Mouse (Mus musculus) R1 (cell line): ENCODE measurements at regions not wholly inside any gene's neighbourhood (a gene's known extent, or its start where the extent isn't known, plus 50 kb on each side); places are given as distances from the start of the nearest gene placed in this dataset.
A peak's percentile ranks its signal among the peaks of the same experiment; 100 is the strongest.

Source experiments
- DNase-seq: peaks from one replicate; pipeline ENCODE4 v3.0.0-alpha.2; 2018; ENCODE audit warnings: low read depth, low spot score

DNA sequence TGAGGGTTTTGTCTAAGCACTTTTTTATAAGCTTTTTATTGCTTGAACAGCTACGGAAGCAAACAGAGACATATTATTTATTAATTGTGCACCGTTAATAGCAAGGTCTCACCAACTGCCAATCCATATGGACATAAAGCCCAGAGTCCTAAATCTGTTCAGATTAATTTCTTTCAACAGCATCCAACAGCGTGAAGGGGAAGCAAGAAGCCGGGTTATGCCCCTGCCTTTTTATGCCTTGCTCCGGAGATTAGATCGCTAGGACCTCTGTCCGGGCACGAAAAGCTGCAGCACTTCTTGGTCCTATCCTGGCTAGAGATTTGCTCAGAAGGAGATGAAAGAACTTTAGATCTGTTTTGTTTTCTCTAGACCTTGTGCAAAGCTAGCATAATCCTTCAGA, 289.6 kb upstream of the Epha7 start:
- DNase-seq: no peak

DNA sequence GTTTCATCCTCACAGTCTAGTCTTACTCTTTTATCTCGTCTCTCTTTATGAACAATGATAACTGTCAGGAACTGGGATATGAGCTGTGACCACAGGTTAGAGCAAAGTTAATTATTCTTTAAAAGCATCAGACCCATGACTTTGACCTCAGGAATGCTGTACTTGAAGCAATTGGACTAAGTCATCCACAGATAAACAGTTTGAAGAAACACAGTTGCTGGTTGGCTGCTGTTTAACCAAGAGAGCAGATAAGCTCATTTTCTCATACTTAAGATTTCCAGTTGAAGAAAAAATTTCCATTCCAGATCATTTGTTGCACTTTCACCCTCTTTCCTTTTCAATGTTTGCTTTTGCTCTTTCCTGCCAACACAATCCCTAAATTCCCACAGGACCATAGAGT, 270.7 kb upstream of the Epha7 start:
- DNase-seq: no peak

DNA sequence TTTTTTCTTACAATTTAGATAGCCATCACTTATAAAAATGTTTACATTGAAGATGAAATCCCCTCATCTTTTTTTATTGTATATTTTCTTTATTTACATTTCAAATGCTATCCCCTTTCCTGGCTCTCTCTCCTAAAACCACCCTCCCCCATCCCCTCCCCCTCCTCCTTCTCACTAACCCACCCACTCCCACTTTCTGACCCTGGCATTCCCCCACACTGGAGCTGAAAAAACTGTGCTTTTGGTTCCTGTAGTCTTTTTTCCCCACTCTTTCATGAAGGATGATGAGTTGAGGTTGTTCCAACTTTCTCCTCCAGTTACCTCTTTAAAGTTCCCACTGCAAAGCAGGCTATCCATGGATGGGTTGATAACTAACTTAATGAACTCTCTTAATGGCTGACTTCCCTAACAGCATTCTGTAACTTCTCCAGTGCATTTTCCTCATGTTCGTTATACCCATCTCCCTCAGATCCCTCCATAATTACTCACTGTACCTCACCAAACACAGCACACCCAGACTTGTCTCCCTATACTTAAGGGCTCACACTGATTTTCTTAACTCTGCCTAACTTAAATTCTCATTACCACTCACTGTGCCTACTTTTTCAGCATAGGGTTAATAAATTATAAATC, 270.1 kb upstream of the Epha7 start:
- no peak for DNase-seq

DNA sequence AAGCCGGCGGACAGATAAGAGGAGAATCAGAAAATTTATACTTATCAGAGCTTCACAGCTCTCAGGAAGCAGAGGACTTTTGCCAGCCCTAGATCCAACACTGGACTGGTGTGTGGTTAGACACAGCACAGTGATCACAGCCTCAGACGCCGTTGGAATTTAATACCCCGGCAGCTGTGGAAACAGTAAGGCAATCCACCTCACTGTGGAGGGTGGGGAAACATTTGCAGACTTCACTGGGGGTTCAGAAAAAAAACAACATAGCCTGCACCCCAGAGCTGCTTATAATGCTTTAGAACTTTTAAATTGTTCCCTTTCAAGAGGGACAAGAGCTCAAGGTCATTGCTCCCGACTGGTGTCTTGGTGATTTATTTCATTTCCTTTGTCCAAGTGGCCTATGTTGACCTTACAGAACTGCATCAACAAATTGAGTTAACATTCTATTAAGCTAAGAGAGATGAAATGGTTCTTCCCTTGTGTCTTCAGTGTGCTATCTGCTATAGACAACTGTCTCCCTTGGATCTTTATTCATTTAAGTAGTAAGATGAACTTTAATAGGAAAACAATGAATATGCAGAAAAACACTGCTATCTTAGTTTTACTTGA, 264.6 kb upstream of the Epha7 start:
- DNase-seq: peak; percentile 20

DNA sequence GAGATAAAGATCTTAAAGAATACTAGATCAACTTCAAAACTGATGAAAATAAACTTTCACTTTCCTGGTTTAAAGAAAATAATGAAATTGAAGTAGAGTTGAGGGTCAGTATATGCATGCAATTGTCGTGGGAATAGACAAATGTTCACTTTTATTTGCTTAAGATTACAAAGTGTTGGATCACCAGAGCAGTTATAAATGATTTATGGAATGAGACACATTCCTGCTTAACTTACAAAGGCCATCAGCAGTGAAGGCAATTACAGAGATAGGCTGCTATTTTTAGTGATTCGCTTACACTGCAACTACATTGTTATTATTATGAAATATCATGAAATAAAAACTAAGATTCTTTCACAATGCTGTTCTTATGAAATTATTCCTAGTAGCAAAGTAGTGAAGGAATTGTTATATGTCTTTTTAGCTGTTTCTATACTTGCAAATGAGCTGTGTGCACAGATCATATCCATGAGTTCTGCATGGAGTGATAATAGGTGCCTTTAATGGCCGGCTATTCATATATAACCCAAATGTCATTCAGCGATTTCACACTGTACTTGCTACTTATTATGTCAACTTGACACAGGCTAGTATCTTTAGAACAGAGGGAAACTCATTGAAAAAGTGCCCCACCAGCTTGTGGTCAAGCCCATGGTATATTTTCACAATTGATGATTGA, 241.7 kb upstream of the Epha7 start:
- DNase-seq: no peak

DNA sequence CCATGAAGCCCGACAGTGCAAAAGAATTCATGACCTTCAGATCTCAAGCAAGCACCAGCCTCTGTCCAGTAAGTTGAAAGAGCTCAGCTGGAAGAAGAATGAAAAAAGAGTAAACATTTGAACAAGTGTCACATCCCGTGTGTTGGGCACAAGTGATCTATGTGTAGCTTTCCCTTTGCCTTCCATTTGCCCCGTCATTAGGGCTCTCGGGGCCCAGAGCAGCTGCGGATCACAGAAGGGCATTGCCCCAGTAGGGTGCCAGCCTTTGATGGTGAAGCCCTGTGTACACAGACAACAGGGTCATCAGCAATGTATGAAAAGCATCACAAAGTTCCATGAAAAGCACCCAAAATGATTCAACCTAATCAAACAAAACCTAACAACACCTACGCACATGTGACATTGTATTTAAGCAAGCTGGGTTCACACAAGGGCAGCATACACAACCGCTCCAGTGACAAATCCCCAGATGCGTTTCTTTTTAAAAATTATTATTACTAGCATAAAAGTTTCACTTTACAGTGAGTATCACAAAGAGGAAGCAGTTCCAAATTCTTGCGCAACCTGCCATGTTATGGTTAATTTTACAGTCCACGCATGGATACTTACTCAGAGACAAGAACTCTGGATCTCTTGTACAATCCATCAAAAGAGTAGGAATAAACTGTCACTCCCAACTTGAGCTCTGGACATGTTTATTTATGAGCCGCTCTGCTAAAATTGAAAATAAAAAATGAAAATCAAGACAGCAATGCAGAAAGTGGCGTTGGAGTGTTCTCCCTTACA, 224.0 kb upstream of the Epha7 start:
- no peak for DNase-seq
